Mouse (Mus musculus): ENCODE measurements at regions not wholly inside any gene's neighbourhood (a gene's known extent, or its start where the extent isn't known, plus 50 kb on each side); places are given as distances from the start of the nearest gene placed in this dataset.

DNA sequence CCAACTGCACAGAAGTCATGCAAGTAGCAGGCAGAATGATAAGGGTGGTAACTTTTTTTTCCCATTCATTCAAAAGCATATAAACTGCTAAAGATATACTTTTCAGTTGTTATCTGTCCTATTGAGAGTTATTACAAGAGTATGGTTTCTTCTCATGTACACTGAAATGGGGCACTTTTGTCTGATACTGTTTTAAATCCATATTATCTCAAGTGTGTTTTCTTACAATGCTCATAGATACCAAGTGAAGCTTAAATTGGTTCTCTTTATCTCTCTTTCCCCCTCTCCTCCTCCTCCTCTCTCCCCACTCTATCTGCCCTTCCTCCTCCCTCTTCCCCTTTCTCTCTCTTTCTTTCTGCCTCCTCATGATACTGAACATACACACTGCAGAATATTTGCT, 584.8 kb upstream of the C030005K15Rik start:
- no peak for TF ChIP-seq POLR2A (IDR thresholded peaks at IDR 0.05; ENCODE audit: extremely low read depth, insufficient read depth, low read length)
- no peak for TF ChIP-seq CTCF (IDR thresholded peaks at IDR 0.05; ENCODE audit: extremely low read depth, insufficient read depth, low read length)
